Mouse (Mus musculus) midbrain, postnatal 0 days (tissue): ENCODE results near the gene Ddx39b. TPM values are rescaled to one million over a fixed set of nuclear protein-coding genes. Genes with fewer than 3 reads are reported as not detected.

Experiments
- ATAC-seq: fragments of 200-750 bp; cut with Nextera tagmentation; 2 replicates; pipeline ENCODE4 v1.8.0; 2017; ENCODE audit warnings: moderate number of reproducible peaks, mild to moderate bottlenecking, moderate TSS enrichment, moderate library complexity; ENCODE audit not compliant: low FRiP score
- DNase-seq: peaks from one replicate; pipeline ENCODE4 v3.0.0-alpha.2; 2015; ENCODE audit warnings: low spot score
- H3K27ac ChIP-seq: fragments of 300-500 bp; sonication (generic); 2 replicates; pipeline ENCODE4 v1.5.1; 2014; ENCODE audit warnings: low read depth, mild to moderate bottlenecking, low read length, mixed read lengths
- H3K27me3 ChIP-seq: fragments of 300-500 bp; sonication (generic); 2 replicates; pipeline ENCODE4 v1.6.1; 2014; ENCODE audit warnings: low read length, control low read depth, mixed read lengths; ENCODE audit not compliant: insufficient read depth
- H3K36me3 ChIP-seq: fragments of 300-500 bp; sonication (generic); 2 replicates; pipeline ENCODE4 v1.6.1; 2014; ENCODE audit warnings: low read length, control low read depth, mixed read lengths; ENCODE audit not compliant: insufficient read depth
- H3K4me1 ChIP-seq: fragments of 300-500 bp; sonication (generic); 2 replicates; pipeline ENCODE4 v1.6.1; 2014; ENCODE audit warnings: mild to moderate bottlenecking, control low read depth, antibody characterized with exemption, low read length, mixed read lengths; ENCODE audit not compliant: insufficient read depth
- H3K4me2 ChIP-seq: fragments of 300-500 bp; sonication (generic); 2 replicates; pipeline ENCODE4 v1.6.1; 2014; ENCODE audit warnings: low read depth, mild to moderate bottlenecking, low read length, mixed read lengths; ENCODE audit not compliant: poor library complexity, severe bottlenecking
- H3K4me3 ChIP-seq: fragments of 300-500 bp; sonication (generic); 2 replicates; pipeline ENCODE4 v1.5.1; 2014; ENCODE audit warnings: low read depth, mild to moderate bottlenecking, low read length, moderate library complexity
- H3K9ac ChIP-seq: fragments of 300-500 bp; sonication (generic); replicated peaks from 2 replicates; pipeline ENCODE4 v1.6.1; 2014; ENCODE audit warnings: mild to moderate bottlenecking, low read length, moderate library complexity, mixed read lengths; ENCODE audit not compliant: poor library complexity, severe bottlenecking
- H3K9me3 ChIP-seq: fragments of 300-500 bp; sonication (generic); 2 replicates; pipeline ENCODE4 v1.6.1; 2016; ENCODE audit warnings: low read length, control low read depth
- CTCF ChIP-seq: IDR thresholded peaks from 2 replicates; pipeline ENCODE4 v1.5.1; 2016; ENCODE audit warnings: antibody characterized with exemption, mild to moderate bottlenecking
- WGBS: fragments of 180-500 bp; shearing (Covaris S2); extraction: QIAGEN DNeasy Blood & Tissue Kit; methylation state at CpG from one replicate; pipeline ENCODE4 v1.1.7; 2014; 5-methylcytosine and 5-hydroxymethylcytosine counted together
- polyA plus RNA-seq: library from polyadenylated mRNA; unstranded; fragments of >200 nt; fragmentation: Nextera tagmentation; extraction: Ambion mirVana; gene quantifications from 2 replicates; pipeline ENCODE4 v1.2.1, GENCODE M21; 2015
- total RNA-seq: library from RNA; depleted of rRNA; stranded (reverse); fragments of >200 nt; gene quantifications from 2 replicates; pipeline ENCODE4 v1.2.3, GENCODE M21; 2014

The Ddx39b gene
- total and polyA plus RNA-seq, 2 experiments from 2014 or later, result 261 to 329 TPM

DNA sequence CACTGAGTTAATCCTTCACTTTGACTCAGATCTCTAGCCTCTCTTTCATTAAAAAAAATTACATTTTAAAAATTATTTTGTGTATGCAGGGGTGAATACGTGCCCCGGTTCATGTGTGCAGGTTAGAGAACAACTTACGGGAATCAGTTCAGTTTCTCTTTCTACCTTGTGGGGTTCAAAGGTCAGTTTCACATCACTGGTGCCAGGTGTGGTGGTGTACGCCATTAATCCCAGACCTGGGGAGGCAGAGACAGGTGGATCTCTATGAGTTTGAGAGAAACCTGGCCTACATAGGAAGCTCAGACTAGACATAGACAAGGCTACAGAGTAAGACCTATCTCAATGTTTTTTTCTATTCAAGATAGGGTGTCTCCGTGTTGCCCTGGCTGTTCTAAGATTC lies 28.5 kb upstream of the Ddx39b start:
- Histone ChIP-seq H3K4me1 (no peaks in the 10 kb centered on the region), H3K4me2 (no peak overlapping the region), H3K27ac (no peak overlapping the region), H3K27me3 (no peaks in the 10 kb centered on the region), H3K9ac (no peak overlapping the region), H3K4me3 (no peak overlapping the region), H3K9me3 (no peaks in the 10 kb centered on the region), H3K36me3 (no peaks in the 10 kb centered on the region)
- ATAC-seq, result no peak
- no peak for TF ChIP-seq CTCF
- WGBS, result 94% methylated on average over 5 of the region's 5 CpGs
- DNase-seq, result no peak

- H3K4me2 ChIP-seq, result no peak overlapping the region; the same call in 1 of the 2 replicates
- H3K4me3 ChIP-seq, result no peak overlapping the region
- WGBS, result 86% methylated on average over 18 of the region's 18 CpGs
- no peak for DNase-seq
- no peaks in the 10 kb centered on the region for H3K4me1 ChIP-seq
- no peak overlapping the region for H3K9ac ChIP-seq
- ATAC-seq, result no peak
- H3K27me3 ChIP-seq, result no peaks in the 10 kb centered on the region
- peaks cover 21% of the 10 kb centered on the region for H3K36me3 ChIP-seq
- H3K9me3 ChIP-seq, result no peaks in the 10 kb centered on the region
- no peak for TF ChIP-seq CTCF
- H3K27ac ChIP-seq, result no peak overlapping the region; the same call in 1 of the 2 replicates
Measured at GRCm38 (mm10) chr17:35218516-35219193, 22.9 kb upstream of the Ddx39b start.

DNA sequence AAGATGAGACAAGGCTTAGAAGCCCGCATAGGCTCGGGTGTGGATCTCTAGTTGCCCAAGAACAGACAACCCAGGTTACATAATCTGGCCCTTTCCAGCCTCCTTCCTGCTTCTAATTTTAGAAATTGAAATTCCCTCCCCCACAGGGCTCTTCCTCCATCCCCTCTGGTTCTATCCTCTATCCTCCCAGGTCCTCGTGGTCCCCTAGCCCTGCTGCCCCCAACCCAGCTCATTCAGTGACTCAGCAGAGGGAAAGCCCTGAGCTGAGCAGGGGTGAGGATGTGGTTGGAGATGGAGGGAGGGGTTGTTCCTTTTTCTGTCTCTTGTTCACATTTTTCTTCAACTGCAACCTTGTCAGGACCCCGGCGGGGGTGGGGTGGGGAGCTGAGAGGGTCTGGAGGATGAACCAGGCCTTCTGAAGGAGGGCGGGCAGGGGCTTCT lies 21.9 kb upstream of the Ddx39b start:
- H3K27ac ChIP-seq, result no peak overlapping the region
- WGBS, result 90% methylated on average over 6 of the region's 6 CpGs
- no peaks in the 10 kb centered on the region for H3K27me3 ChIP-seq
- DNase-seq, result no peak
- no peak for TF ChIP-seq CTCF
- no peaks in the 10 kb centered on the region for H3K4me1 ChIP-seq
- no peaks in the 10 kb centered on the region for H3K9me3 ChIP-seq
- H3K9ac ChIP-seq, result no peak overlapping the region
- H3K4me2 ChIP-seq, result no peak overlapping the region
- H3K36me3 ChIP-seq, result peaks cover 21% of the 10 kb centered on the region
- H3K4me3 ChIP-seq, result no peak overlapping the region
- no peak for ATAC-seq

- Histone ChIP-seq H3K27ac (no peak within 1 kb of the TSS), H3K9ac (no peak within 1 kb of the TSS), H3K27me3 (no peaks in the 10 kb centered on the region), H3K4me1 (no peaks in the 10 kb centered on the region), H3K4me3 (no peak within 1 kb of the TSS), H3K36me3 (peaks cover 21% of the 10 kb centered on the region), H3K9me3 (no peaks in the 10 kb centered on the region), H3K4me2 (no peak within 1 kb of the TSS)
- no peak for ATAC-seq
- no peak for DNase-seq
- WGBS, result 76% methylated on average over 28 of the region's 28 CpGs
- no peak for TF ChIP-seq CTCF
Measured at GRCm38 (mm10) chr17:35220156-35220952, 21.2 kb upstream of the Ddx39b start, which contains the start of gene Gm16181. Gene Gm16181, plus strand, starts transcription at chr17:35220834.

- Histone ChIP-seq H3K4me2 (no peak overlapping the region), H3K27ac (no peak overlapping the region), H3K27me3 (no peaks in the 10 kb centered on the region), H3K4me1 (no peaks in the 10 kb centered on the region), H3K36me3 (peaks cover 22% of the 10 kb centered on the region), H3K4me3 (no peak overlapping the region), H3K9ac (no peak overlapping the region), H3K9me3 (no peaks in the 10 kb centered on the region)
- WGBS, result 78% methylated on average over 6 of the region's 6 CpGs
- no peak for TF ChIP-seq CTCF
- ATAC-seq (no peak), DNase-seq (no peak)
Measured at GRCm38 (mm10) chr17:35222299-35222698, 19.2 kb upstream of the Ddx39b start.

DNA sequence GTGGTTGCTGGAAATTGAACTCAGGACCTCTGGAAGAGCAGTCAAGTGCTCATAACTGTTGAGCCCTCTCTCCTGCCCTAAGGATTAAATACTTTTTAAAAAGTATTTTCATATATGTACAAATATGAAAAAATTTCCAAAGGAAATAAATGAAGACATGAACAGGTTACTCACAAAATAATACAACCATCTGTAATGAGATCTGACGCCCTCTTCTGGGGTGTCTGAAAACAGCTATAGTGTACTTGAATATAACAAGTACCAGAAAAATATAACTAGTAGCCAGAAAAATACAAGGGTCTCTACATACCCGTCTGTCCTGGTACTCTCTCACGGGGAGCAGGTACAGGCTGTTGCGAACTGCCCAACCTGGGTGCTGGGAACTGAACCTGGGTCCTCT lies 16.9 kb upstream of the Ddx39b start:
- no peak for ATAC-seq
- DNase-seq, result no peak
- WGBS, result 90% methylated on average over 4 of the region's 4 CpGs
- Histone ChIP-seq H3K9me3 (no peaks in the 10 kb centered on the region), H3K4me2 (no peak overlapping the region), H3K27me3 (no peaks in the 10 kb centered on the region), H3K36me3 (peaks cover 35% of the 10 kb centered on the region), H3K4me1 (no peaks in the 10 kb centered on the region), H3K9ac (no peak overlapping the region), H3K4me3 (no peak overlapping the region), H3K27ac (no peak overlapping the region)
- TF ChIP-seq CTCF, result no peak
